Mouse (Mus musculus) brain, embryonic 14.5 days (tissue): Measurements from ENCODE around the gene Mau2.

Experiments
- CTCF ChIP-seq: fragments of 200-500 bp; IDR thresholded peaks from 2 replicates; pipeline ENCODE4 v1.5.1; 2012; ENCODE audit warnings: inconsistent platforms, mild to moderate bottlenecking, moderate library complexity, borderline replicate concordance; ENCODE audit not compliant: insufficient read depth, insufficient read length; ENCODE audit errors: extremely low read depth
- POLR2A ChIP-seq: fragments of 200-500 bp; IDR thresholded peaks from 2 replicates; pipeline ENCODE4 v1.6.1; 2012; ENCODE audit warnings: mild to moderate bottlenecking, inconsistent platforms, borderline replicate concordance; ENCODE audit not compliant: poor library complexity, insufficient read depth, insufficient read length, severe bottlenecking; ENCODE audit errors: extremely low read depth

- TF ChIP-seq CTCF (no peak), POLR2A (no peak)
Measured at GRCm38 (mm10) chr8:70083285-70083684, 40.8 kb upstream of the Mau2 start, which contains the start of gene Hapln4.
